Mouse (Mus musculus) left cerebral cortex, postnatal 36 days (tissue): Measurements from ENCODE around the gene Ihh. TPM values are rescaled to one million over a fixed set of nuclear protein-coding genes. Genes with fewer than 3 reads are reported as not detected.

Experiments used
- DNase-seq, 2 experiments: peaks; one replicate each; pipeline ENCODE4 v3.0.0; 2021 to 2022; ENCODE audit warnings: low spot score in 2 of 2, mixed read lengths in 1 of 2
- intact Hi-C: fragments of 180-260 bp; cut with DNase I; formaldehyde crosslinking; loops from one replicate; pipeline ENCODE4 v1.15.1; 2025
- total RNA-seq, 2 experiments: library from RNA; stranded (reverse); gene quantifications; 2 replicates each; pipeline ENCODE4 v1.2.3; 2021

Gene Ihh
- total RNA-seq = under 1 TPM; 0.37 to 0.48 TPM

GRCm38 (mm10) chr1:74951556-74952210, at the start of gene Ihh:
Ihh (minus strand) TSS chr1:74951672.
- intact Hi-C loops = no loop called here
- no peak for DNase-seq

GRCm38 (mm10) chr1:75001183-75001582, 49.7 kb upstream of the Ihh start:
- intact Hi-C loops = loop anchor here (5.0 kb wide), 1 partner anchor 39 kb away; no protein-coding TSS in a partner anchor

GRCm38 (mm10) chr1:75000496-75000895, 49.0 kb upstream of the Ihh start:
- DNase-seq = no peak
- intact Hi-C loops = loop anchor here (5.0 kb wide), 1 partner anchor 38 kb away; no protein-coding TSS in a partner anchor

More at GRCm38 (mm10) chr1:75001183-75001582, 49.7 kb upstream of the Ihh start:
- DNase-seq = no peak

GRCm38 (mm10) chr1:74999173-74999572, 47.7 kb upstream of the Ihh start:
- intact Hi-C loops = no loop called here
- no peak for DNase-seq

GRCm38 (mm10) chr1:74997231-74997630, 45.8 kb upstream of the Ihh start:
- no peak for DNase-seq
- intact Hi-C loops = no loop called here

- intact Hi-C loops = no loop called here
- no peak for DNase-seq
These were observed 25.5 kb upstream of the Ihh start for GRCm38 (mm10) chr1:74977001-74977400.

- no peak for DNase-seq
- intact Hi-C loops = no loop called here
These were observed 24.5 kb upstream of the Ihh start for GRCm38 (mm10) chr1:74975936-74976335.

GRCm38 (mm10) chr1:74973590-74973989, 22.1 kb upstream of the Ihh start:
- intact Hi-C loops = no loop called here
- DNase-seq = no peak

GRCm38 (mm10) chr1:74971353-74972050, 20.0 kb upstream of the Ihh start:
- intact Hi-C loops = no loop called here
- DNase-seq = no peak

GRCm38 (mm10) chr1:74967962-74968580, 16.6 kb upstream of the Ihh start:
- no peak for DNase-seq
- intact Hi-C loops = no loop called here

GRCm38 (mm10) chr1:74964494-74965215, 13.2 kb upstream of the Ihh start:
- intact Hi-C loops = loop anchor here (5.0 kb wide), 2 partner anchors 38 to 53 kb away; no protein-coding TSS in a partner anchor

GRCm38 (mm10) chr1:74962853-74963227, 11.4 kb upstream of the Ihh start:
- no peak for DNase-seq
- intact Hi-C loops = loop anchor here (5.0 kb wide), 2 partner anchors 39 to 54 kb away; no protein-coding TSS in a partner anchor

More at GRCm38 (mm10) chr1:74964494-74965215, 13.2 kb upstream of the Ihh start:
- peak; percentile 39 to 53 for DNase-seq

GRCm38 (mm10) chr1:74962126-74962852, 10.8 kb upstream of the Ihh start:
- intact Hi-C loops = loop anchor here (5.0 kb wide), 2 partner anchors 40 to 55 kb away; no protein-coding TSS in a partner anchor
- no peak for DNase-seq

- intact Hi-C loops = loop anchor here (5.0 kb wide), 2 partner anchors 41 to 56 kb away; no protein-coding TSS in a partner anchor
- DNase-seq = no peak
These were observed 10.2 kb upstream of the Ihh start for GRCm38 (mm10) chr1:74961722-74962121.

- intact Hi-C loops = loop anchor here (5.0 kb wide), 2 partner anchors 42 to 57 kb away; no protein-coding TSS in a partner anchor
- no peak for DNase-seq
These were observed 8.6 kb upstream of the Ihh start for GRCm38 (mm10) chr1:74960059-74960458.

GRCm38 (mm10) chr1:74950576-74951490, 639 bp downstream of the Ihh start:
- intact Hi-C loops = no loop called here
- DNase-seq = peak in 1 of 2 experiments; percentile 9

- DNase-seq = no peak
- intact Hi-C loops = no loop called here
These were observed 1.4 kb downstream of the Ihh start for GRCm38 (mm10) chr1:74950066-74950465.

GRCm38 (mm10) chr1:74949666-74950050, 1.8 kb downstream of the Ihh start:
- intact Hi-C loops = loop anchor here (2.0 kb wide), 1 partner anchor 67 kb away; no protein-coding TSS in a partner anchor
- DNase-seq = no peak
